Mouse (Mus musculus) c-Kit-negative CD71-positive TER-119-positive erythroid progenitor cells, embryonic 14.5 days (primary cell): Measurements from ENCODE around the gene Tmem30c.

ENCODE experiments used
- DNase-seq: peaks from one replicate; pipeline ENCODE4 v3.0.0-alpha.2; 2013; ENCODE audit warnings: low read depth, low spot score

The Tmem30c gene

DNA sequence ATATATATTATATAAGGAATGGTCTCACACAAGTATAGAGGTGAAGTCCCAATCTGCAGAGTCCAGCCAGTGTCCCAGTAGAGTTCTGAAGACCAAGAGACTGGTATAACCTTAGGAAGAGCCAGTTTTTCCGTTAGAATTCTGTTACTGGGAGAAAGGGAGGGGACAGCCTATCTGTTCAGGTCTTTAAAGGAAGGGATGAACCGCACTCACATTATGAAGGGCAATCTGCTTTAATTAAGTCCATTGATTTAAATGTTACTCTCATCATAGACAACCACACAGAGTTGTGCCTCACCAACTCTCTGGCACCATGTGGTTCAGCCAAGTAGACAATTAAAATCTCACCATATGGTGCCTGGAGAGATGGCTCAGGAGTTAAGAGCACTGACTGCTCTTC is at the start of gene Tmem30c:
TSS of gene Tmem30c (minus strand) at position 101 of the 400 bp plus-strand sequence.
- no peak for DNase-seq

DNA sequence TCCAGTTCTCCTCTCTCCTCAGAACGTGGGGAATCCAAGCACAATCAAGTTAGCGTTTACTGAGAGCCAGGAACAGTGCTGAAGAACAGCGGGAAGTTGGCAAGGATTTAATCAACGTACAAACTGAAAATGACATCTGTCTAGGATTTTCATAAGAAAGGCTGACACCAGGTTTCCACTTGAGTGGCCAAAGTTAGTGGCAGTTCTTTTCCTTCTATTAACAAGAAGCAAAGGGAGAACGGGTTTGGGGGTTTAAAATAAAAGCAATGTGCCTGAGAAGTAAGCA is 47.9 kb upstream of the Tmem30c start:
- DNase-seq: no peak

DNA sequence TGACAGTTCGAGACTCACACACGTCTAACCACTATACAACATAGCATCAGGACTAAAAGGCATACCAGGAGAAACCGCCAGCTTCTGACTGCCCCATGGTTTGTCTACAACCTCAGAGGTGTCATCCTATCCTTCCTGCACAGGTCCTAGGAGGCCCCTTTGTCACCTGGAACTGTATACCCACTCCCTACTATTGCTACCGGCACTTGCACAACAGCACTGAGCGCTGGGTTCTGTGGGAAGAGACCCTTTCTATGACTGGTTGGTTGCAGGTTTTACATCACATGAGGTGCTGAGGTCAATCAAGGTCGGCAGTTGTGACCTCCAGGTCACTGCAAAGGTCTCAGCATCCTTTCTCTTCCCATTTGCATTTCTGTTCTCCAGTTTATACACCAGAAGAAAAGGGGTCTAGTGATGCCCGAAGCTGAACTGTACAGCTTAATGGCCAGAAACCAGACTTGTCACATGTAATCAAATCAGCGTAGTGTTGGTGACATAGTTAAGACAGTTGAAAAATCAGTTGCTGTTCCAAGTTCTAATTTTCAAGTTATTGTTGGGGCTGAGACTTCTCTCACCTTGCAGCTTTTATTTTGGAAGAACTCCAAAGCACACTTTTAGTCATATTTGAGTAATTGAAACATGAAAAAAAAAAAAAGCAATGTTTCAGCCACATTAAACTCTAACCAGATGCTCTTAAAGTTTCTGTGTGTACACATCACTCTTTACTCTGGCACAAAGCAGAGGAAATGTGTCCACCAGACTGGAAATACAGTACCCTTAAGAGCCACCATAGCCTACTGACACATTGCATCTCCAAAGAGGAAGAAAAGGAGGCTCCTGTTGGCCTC is 47.3 kb upstream of the Tmem30c start:
- no peak for DNase-seq

DNA sequence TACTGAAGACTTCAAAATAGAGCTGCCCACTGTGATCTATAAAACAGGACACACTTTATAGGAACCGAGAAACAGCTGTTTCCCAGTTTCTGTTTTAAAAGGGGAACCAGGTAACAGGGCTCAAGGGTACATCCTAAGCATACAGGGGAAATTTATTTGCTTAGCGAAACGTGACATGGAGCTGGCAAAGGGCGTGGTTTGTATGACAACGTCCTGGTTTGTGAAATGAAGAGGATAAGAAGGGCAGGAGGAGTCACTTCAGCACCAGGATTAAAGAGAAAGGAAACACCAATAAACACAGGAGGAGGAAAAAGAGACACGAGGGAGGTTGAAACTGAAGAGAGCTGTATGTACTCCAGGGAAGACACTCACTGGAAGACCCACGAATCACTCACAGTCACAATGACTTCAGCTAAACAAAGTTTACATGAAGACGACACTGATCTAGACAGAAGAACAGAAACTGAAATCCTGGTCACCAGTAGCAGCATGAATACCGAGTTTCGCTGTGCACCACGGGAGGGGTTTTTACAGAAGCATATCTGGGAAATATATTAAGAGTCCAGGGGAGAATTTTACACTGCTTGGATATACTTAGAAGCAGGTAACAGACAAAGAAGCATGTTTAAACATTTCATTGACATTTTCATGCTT is 44.2 kb upstream of the Tmem30c start:
- no peak for DNase-seq

DNA sequence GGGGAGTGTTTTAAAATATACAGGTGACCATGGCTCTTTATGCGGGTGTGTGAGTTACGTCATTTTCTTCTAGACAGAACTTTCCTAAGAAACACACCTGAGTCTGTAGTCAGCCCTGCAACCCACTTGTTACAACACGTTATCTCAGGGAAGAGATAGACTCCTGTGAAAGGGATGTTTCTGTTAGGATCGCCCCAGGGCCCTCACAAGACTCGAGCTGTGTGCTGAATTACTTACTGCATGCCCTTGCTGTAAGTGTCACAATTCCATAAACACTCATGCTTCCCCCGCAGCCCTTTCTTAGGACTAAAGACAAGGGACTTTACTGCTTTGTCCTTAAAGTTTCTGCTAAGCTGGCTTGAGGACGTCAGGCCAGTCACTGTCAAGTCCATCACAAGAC is 39.6 kb upstream of the Tmem30c start:
- no peak for DNase-seq

DNA sequence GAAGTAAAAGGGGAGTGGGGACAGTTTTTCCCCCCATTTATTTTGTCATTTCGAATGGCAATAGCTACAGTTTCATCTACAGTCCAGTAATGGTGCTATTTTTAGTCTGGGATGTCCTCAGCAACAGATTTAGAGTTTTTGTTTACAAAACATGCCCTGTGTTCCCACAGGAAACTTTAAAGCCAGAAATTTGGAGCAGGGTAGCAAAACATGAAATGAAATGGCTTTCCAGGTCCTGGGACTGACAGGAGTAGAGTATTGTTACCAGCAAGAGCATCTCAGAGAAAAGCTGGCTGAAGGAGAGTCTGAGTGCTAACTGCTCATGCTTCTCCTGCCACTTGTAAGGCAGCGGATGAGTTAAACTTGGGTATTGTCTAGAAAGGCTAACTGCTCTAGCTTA is 37.4 kb upstream of the Tmem30c start:
- no peak for DNase-seq

DNA sequence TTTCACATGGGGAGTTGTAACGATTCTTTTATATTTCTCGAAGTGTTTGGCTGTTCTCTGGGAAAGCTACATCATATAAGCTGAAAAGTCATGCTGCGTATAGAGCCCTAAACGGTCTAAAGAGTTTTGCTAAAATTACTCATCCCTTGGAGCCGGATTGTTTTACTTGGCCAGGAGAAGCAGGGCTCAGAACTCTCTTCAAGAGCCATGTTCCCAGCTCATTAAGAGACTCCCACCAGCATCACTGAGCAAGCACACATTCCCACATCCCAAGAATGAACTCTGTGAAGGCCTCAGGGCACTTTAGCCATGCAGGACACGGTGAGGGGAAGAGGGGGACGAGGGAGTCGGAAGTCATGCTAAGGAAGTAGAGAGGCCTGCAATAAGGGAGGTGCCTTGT is 36.4 kb upstream of the Tmem30c start:
- DNase-seq: no peak

DNA sequence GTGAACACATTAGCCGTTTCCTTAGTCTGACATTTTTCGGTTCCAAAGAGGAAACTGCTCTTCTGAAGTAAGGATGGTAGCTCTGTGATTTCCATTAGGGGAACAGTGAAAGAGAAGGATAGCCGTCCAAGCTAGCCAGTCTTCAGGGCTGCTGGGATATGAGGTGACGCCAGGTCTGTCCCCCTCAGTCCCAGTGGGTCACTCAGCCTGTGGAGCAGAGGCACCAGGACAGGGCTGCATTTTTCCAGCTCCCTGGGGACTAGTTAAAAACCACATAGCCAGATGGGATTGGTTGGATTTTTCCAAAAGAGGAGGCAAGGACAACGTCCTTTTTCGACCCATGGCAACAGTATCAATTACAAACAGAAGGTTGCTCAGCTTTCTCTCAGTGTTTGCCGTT is 34.3 kb upstream of the Tmem30c start:
- DNase-seq: no peak

DNA sequence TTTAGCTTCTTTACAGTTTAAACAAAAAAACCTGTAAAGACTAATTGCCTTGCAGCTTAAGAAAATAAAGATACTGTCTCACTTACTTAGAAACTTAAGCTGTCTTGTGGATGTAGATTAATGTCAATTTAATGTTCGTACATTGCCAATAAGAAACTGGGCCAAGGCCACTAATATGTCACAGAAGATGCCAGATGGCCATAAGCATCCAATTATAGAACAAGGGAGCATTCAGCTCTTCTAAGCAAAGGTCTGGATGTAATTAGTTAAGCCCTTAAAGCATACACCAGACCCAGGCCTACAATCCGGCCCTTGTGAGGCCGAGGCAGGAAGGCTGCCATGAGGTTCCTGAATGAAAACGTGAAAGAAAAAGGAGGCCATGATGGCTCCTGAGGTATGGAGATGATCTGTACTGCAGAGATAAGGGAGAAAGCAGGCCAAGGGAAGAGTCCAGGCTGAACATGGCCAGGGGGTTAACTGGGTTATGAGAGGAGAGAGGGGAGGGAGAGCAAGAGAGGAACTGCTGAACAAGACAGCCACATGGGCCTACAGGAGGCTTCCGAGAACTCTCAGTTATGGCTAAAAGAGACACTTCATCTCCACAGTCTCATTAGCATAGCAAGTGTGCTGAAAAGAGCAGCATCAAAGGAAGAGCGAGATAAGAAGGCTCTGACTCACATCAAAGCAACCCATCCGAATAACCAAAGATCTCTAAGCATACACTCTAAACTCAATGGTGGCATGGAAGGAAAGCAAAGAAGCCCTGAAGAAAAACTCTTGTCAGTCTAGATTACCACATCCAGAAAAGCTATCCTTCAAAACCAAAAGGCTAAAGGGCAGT is 26.8 kb upstream of the Tmem30c start:
- no peak for DNase-seq

DNA sequence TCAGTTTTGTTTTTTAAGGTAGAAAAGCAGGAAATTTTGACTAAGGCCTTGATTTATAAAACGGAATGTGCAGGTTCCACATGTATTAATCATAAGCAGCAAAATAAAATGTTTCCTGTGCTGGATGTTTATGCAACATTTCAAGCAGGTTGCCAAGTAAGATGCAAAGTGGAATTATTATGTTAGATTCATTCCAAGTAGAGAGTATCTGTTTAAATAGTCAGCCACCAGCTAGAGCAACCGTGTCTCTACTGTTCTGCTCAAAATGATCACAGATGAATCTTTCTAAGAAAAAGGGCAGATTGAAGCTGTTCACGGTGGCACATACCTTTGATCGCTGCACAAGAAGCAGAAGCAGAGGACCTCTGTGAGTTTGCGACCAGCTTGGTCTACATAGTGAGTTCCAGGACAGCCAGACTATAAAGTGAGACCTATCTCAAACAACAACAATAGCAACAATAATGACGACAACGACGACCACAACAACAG is 26.0 kb upstream of the Tmem30c start:
- DNase-seq: no peak

DNA sequence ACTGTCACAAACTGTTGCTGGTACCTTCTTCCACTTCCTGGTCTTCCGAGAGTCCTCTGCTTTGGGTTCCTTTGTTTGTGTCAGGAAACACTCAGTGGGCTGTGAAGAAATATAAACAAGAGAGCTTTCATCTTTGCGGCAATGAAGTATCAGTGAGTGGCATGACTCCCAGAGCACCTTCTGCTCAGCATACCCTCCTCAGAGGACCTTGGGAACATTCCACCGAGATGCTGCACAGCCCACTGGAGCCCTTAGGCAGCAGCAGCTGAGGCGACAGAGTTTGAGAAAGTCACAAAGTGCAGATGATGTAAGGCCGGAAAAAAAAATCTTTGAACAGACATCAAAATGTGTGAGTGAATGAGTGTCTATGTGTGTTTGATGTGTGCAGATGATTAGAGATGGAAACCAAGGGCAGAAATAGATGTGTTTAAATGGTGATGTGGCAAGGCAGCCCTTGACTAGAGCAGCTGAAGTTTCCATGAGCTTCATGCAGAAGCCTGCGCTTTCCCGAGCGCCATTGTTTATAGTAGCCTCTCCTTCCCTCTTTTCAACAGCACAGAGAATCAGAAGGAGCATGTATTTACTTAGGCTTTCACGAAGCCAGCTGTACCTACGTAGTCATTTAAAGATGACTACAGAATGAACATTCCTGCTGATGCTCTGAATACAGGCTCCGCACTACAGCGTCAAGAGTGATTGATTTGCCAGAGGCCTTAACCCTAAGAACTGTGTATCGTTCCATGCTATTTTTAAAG is 25.4 kb upstream of the Tmem30c start:
- no peak for DNase-seq

DNA sequence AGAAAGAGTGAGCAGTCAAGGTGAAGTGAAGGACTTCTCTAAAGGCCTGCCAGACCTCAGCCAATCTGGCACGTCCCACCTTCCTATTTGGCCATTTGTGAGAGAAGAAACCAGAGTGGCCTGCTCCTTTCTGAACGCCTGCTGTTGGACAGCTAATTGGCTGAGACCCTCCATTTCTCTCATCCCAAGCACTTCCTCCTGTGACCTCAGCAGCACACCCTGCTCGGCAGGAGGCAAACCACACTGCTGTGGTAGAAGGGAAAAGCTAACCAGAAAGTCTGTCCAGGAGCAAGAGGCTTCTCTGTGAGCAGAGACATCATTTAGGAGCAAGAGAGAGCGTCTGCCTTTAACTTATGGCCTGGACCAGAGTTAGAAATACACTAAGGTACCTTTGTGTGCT is 24.5 kb upstream of the Tmem30c start:
- DNase-seq: no peak

DNA sequence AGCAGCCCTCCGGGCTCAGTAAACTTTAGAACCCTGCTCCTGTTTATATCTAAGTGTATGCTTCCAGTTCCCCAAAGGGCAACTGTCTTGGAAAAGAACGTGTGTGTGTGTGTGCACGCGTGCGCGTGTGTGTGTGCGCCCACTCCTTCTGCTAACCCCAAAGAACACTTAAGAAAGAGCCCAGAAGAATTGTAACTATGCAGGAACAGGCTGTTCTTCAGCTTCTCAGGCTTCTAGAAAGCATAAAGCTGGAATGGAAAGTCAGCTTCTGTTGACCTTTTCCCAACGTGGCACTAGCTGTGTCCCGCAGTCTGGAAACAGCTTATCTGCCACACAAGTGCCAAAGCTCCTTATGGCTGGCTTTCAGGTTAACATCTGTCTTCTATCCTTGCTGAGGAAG is 22.4 kb upstream of the Tmem30c start:
- DNase-seq: no peak

DNA sequence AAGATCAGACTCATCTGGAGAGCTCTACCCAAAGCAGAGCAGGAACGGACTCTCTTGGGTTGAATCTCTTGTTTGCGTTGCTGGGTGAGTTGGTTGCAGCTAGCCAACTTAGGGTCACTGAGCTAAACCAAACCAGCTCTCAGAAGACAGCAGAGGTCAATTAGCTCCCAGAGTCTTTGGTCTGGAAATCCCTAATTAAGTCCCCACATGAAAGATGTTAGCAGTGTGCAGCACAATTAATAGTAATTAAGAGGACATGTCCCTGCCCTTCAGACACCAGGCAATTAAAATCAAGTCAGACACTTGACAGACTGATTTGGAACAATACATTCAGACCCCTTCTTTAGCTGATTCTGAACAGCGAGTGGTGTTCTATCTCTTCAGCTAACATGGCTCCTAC is 21.6 kb upstream of the Tmem30c start:
- DNase-seq: no peak

DNA sequence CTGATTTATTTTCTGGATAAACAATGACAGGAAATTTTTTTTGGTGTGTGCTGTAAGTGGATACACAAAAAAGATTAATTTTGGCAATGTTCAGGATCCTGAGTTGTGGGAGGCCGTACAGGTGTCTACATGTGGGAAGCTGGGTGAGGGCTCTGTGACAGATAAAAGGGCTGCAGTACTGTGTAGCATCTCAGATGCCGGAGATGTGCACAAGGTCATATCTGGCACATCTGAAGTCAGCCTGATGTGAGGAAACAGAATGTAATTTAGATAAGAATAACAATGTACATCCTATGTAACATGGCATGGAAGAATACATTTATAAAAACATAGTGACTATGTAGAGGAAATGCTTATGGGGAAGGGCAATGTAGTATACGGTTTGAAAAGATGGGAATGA is 20.8 kb upstream of the Tmem30c start:
- no peak for DNase-seq

DNA sequence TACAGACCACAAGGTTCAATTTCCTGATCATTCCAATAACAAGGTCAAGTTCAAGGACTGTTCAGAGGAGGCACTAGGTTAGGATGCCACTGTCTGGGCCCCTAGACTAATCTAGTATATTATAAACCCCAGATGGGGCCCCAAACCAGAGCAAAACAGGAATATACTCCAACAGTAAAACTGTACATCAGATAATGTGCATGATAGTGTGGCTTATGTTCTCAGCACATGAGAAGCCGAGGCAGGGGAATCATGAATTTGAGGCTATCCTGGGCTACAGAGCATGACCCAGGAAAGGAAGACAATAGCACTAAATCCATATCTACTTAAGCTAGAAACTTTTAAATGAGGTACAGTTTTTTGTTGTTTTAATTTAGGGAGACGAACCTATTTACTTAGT is 19.5 kb upstream of the Tmem30c start:
- no peak for DNase-seq

DNA sequence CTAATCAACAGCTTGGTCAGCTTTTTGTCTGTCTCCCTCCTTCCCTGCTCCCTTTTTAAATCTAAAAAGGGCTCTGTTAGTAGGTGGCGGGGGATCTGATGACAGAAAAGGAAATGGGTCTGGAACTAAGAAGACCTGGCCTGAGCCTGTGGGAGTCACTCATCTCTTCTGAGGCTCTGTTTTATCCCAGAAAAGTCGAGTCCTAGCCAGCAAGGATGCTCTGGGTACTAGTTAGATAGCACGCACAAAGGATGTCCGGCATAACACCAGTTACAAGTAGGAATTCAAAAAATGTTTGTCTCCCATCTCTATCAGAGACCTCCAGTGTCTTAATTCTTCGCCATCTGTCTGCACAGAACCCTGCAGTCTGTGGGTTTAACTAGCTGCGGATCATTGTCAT is 12.8 kb upstream of the Tmem30c start:
- no peak for DNase-seq

DNA sequence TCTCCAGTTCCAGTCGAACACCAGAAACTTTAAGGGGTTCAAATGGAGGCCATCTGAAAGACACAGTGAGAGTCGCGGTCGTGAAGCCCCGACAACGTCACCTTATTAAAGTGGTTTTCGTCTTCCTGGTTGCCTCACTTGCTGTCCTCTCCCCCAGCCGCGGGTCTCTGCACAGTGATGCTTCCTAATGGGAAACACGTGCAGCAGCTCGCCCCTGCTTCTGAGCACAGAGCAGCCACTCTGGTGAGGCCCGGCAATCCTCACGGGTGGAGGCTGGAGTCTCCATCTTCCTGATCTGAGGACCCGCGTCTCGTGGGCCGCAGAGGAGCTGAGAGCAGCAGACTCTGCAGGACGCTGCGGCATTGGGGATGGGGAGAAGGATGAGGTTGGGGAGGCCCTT is 11.1 kb upstream of the Tmem30c start:
- no peak for DNase-seq

DNA sequence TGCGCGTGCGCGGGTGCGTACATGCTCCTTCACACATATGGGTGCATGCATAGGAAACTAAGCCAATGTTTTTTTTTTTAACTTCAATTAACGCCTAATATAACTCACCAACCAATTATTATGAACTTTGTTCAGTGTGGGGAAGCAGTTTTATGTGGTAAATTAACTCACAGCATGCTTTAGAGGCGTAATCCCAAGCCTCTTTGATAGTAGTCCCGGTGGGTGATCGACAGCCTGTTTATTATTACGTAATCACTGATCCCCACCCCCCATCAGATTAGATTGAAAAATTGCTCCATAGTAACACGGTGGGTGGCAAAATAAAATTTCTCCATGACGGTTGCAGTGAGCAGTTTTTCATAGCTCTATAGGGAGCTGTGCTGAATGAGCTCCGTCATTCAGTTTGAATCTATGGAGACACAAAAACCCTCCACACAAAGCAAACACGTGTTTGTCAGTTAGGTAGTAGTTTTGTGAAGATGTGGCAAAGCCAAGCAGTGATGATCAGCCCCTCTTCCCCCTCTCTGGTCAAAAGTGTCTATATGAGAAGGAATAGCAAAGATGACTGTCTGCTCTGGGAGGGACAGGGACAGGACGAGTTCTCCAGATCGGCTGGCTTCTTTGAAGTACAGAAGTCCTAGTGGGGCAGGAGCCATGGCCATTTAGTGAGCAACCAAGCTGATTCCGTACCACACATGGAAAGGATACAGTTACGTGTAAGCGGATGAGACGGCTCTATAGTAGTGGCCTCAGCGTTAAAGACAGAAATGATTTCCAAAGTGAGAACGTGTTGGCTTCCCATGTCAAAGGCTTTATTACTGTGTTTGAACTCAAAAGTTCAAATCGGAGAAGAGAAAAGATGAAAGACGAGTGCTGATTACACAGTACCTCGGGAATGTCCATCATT is 10.4 kb upstream of the Tmem30c start:
- no peak for DNase-seq

DNA sequence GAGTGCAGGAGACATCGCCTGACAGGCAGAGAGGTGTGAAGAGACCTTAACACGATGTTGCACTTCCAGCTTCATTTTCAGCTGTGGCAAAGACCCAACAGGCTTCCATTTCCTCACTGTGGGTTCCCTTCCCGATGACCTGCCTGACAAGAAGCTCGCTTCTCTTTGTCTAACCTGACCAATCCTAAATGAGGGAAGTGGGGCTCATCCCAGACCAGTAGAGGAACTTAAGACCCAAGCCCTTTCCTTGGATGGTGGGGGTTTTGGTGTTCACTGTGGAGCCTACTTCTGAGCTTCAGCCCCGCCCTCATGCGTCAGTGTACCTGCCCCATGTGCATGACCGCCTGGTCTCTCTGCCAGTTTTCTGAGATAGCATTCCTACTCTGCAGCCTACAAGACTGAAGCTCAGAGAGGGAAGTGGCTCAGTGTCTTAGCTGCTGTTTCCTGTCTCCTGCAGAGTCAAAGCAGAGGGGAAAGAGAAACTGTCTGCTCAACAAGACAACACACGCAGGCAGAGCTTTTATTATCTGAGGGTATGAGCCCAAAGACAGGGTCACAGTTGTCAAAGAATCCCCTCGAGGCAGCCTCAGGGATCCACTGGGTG is 8.9 kb upstream of the Tmem30c start:
- DNase-seq: no peak
